Mouse (Mus musculus): Measurements from ENCODE around the gene Fblim1. TPM values are rescaled to one million over a fixed set of nuclear protein-coding genes. Genes with fewer than 3 reads are reported as not detected.

Gene Fblim1
- polyA plus RNA-seq, 1 experiment from 2014 or later = 53.9 TPM

GRCm38 (mm10) chr4:141540844-141541243 is 65.1 kb downstream of the Fblim1 start:
- ATAC-seq (replicated peaks; ENCODE audit: insufficient number of reproducible peaks, low FRiP score, low TSS enrichment) = no peak
- WGBS (ENCODE audit: insufficient replicate concordance) = 70% methylated on average over 3 of the region's 3 CpGs
- Histone ChIP-seq H3K27ac (ENCODE audit: low read depth, low read length) (no peak overlapping the region), H3K4me3 (ENCODE audit: low read depth, low read length) (no peak overlapping the region), H3K4me2 (no peak overlapping the region), H3K9me3 (replicated peaks; ENCODE audit: control insufficient read depth, low read length) (no peaks in the 10 kb centered on the region), H3K36me3 (ENCODE audit: control insufficient read depth, insufficient read depth, low read length) (no peaks in the 10 kb centered on the region), H3K27me3 (ENCODE audit: control insufficient read depth, insufficient read depth, low read length) (no peaks in the 10 kb centered on the region), H3K9ac (ENCODE audit: low read depth, low read length) (no peak overlapping the region), H3K4me1 (ENCODE audit: control insufficient read depth, insufficient read depth, low read length) (peaks cover 6% of the 10 kb centered on the region)

GRCm38 (mm10) chr4:141539213-141539767 is 66.6 kb downstream of the Fblim1 start:
- Histone ChIP-seq H3K4me3 (ENCODE audit: low read depth, low read length) (peak overlapping the region; percentile 83), H3K36me3 (ENCODE audit: control insufficient read depth, insufficient read depth, low read length) (no peaks in the 10 kb centered on the region), H3K27me3 (ENCODE audit: control insufficient read depth, insufficient read depth, low read length) (no peaks in the 10 kb centered on the region), H3K4me2 (peak overlapping the region; percentile 94), H3K9ac (ENCODE audit: low read depth, low read length) (peak overlapping the region; percentile 84), H3K4me1 (ENCODE audit: control insufficient read depth, insufficient read depth, low read length) (peaks cover 16% of the 10 kb centered on the region), H3K27ac (ENCODE audit: low read depth, low read length) (peak overlapping the region; percentile 98), H3K9me3 (replicated peaks; ENCODE audit: control insufficient read depth, low read length) (no peaks in the 10 kb centered on the region)
- ATAC-seq (replicated peaks; ENCODE audit: insufficient number of reproducible peaks, low FRiP score, low TSS enrichment) = no peak
- 44% methylated on average over 12 of the region's 12 CpGs for WGBS (ENCODE audit: insufficient replicate concordance)

- under 1% methylated on average over 67 of the region's 88 CpGs for WGBS (ENCODE audit: insufficient replicate concordance)
- ATAC-seq (replicated peaks; ENCODE audit: insufficient number of reproducible peaks, low FRiP score, low TSS enrichment) = peak; percentile 83
- peaks cover 23% of the 10 kb centered on the region for H3K4me1 ChIP-seq (ENCODE audit: control insufficient read depth, insufficient read depth, low read length)
Measured at GRCm38 (mm10) chr4:141538408-141539212, 67.3 kb downstream of the Fblim1 start, which contains the start of gene Spen. Gene Spen (minus strand): TSS chr4:141538597.

GRCm38 (mm10) chr4:141537706-141538407 is 68.0 kb downstream of the Fblim1 start:
- peak; percentile 23 for ATAC-seq (replicated peaks; ENCODE audit: insufficient number of reproducible peaks, low FRiP score, low TSS enrichment)
- under 1% methylated on average over 82 of the region's 101 CpGs for WGBS (ENCODE audit: insufficient replicate concordance)
- no peaks in the 10 kb centered on the region for H3K9me3 ChIP-seq (replicated peaks; ENCODE audit: control insufficient read depth, low read length)

More at GRCm38 (mm10) chr4:141538408-141539212, 67.3 kb downstream of the Fblim1 start, which contains the start of gene Spen:
- Histone ChIP-seq H3K36me3 (ENCODE audit: control insufficient read depth, insufficient read depth, low read length) (no peaks in the 10 kb centered on the region), H3K4me2 (peak within 1 kb of the TSS; percentile 94), H3K27ac (ENCODE audit: low read depth, low read length) (peak within 1 kb of the TSS; percentile 98), H3K27me3 (ENCODE audit: control insufficient read depth, insufficient read depth, low read length) (no peaks in the 10 kb centered on the region), H3K4me3 (ENCODE audit: low read depth, low read length) (peak within 1 kb of the TSS; percentile 83), H3K9ac (ENCODE audit: low read depth, low read length) (peak within 1 kb of the TSS; percentile 88), H3K9me3 (replicated peaks; ENCODE audit: control insufficient read depth, low read length) (no peaks in the 10 kb centered on the region)

GRCm38 (mm10) chr4:141537226-141537610 is 68.7 kb downstream of the Fblim1 start:
- Histone ChIP-seq H3K27ac (ENCODE audit: low read depth, low read length) (peak overlapping the region; percentile 98), H3K9ac (ENCODE audit: low read depth, low read length) (peak overlapping the region; percentile 88), H3K36me3 (ENCODE audit: control insufficient read depth, insufficient read depth, low read length) (no peaks in the 10 kb centered on the region), H3K27me3 (ENCODE audit: control insufficient read depth, insufficient read depth, low read length) (no peaks in the 10 kb centered on the region), H3K4me3 (ENCODE audit: low read depth, low read length) (peak overlapping the region; percentile 83), H3K9me3 (replicated peaks; ENCODE audit: control insufficient read depth, low read length) (no peaks in the 10 kb centered on the region), H3K4me2 (peak overlapping the region; percentile 94), H3K4me1 (ENCODE audit: control insufficient read depth, insufficient read depth, low read length) (peaks cover 27% of the 10 kb centered on the region)
- 0% methylated on average over 14 of the region's 14 CpGs for WGBS (ENCODE audit: insufficient replicate concordance)
- no peak for ATAC-seq (replicated peaks; ENCODE audit: insufficient number of reproducible peaks, low FRiP score, low TSS enrichment)

More at GRCm38 (mm10) chr4:141537706-141538407, 68.0 kb downstream of the Fblim1 start:
- Histone ChIP-seq H3K27ac (ENCODE audit: low read depth, low read length) (peak overlapping the region; percentile 98), H3K4me3 (ENCODE audit: low read depth, low read length) (peak overlapping the region; percentile 83), H3K4me2 (peak overlapping the region; percentile 94), H3K9ac (ENCODE audit: low read depth, low read length) (peak overlapping the region; percentile 88), H3K4me1 (ENCODE audit: control insufficient read depth, insufficient read depth, low read length) (peaks cover 27% of the 10 kb centered on the region), H3K27me3 (ENCODE audit: control insufficient read depth, insufficient read depth, low read length) (no peaks in the 10 kb centered on the region), H3K36me3 (ENCODE audit: control insufficient read depth, insufficient read depth, low read length) (no peaks in the 10 kb centered on the region)

GRCm38 (mm10) chr4:141536291-141537225 is 69.3 kb downstream of the Fblim1 start:
- Histone ChIP-seq H3K27ac (ENCODE audit: low read depth, low read length) (peak overlapping the region; percentile 98), H3K9me3 (replicated peaks; ENCODE audit: control insufficient read depth, low read length) (no peaks in the 10 kb centered on the region), H3K36me3 (ENCODE audit: control insufficient read depth, insufficient read depth, low read length) (no peaks in the 10 kb centered on the region), H3K4me2 (peak overlapping the region; percentile 94), H3K4me1 (ENCODE audit: control insufficient read depth, insufficient read depth, low read length) (peaks cover 27% of the 10 kb centered on the region), H3K27me3 (ENCODE audit: control insufficient read depth, insufficient read depth, low read length) (no peaks in the 10 kb centered on the region), H3K9ac (ENCODE audit: low read depth, low read length) (peak overlapping the region; percentile 88), H3K4me3 (ENCODE audit: low read depth, low read length) (peak overlapping the region; percentile 83)
- WGBS (ENCODE audit: insufficient replicate concordance) = under 1% methylated on average over 61 of the region's 61 CpGs
- ATAC-seq (replicated peaks; ENCODE audit: insufficient number of reproducible peaks, low FRiP score, low TSS enrichment) = 0 out of 2 replicates have a peak, but pooled peaks have one; percentile 9

- WGBS (ENCODE audit: insufficient replicate concordance) = 34% methylated on average over 9 of the region's 11 CpGs
- ATAC-seq (replicated peaks; ENCODE audit: insufficient number of reproducible peaks, low FRiP score, low TSS enrichment) = 0 out of 2 replicates have a peak, but pooled peaks have one; percentile 61
Measured at GRCm38 (mm10) chr4:141534947-141535680, 70.8 kb downstream of the Fblim1 start.

More at GRCm38 (mm10) chr4:141534947-141535680, 70.8 kb downstream of the Fblim1 start:
- H3K9me3 ChIP-seq (replicated peaks; ENCODE audit: control insufficient read depth, low read length) = no peaks in the 10 kb centered on the region
- H3K4me2 ChIP-seq = peak overlapping the region; percentile 94
- H3K4me3 ChIP-seq (ENCODE audit: low read depth, low read length) = peak overlapping the region; percentile 83
- H3K27me3 ChIP-seq (ENCODE audit: control insufficient read depth, insufficient read depth, low read length) = no peaks in the 10 kb centered on the region
- H3K27ac ChIP-seq (ENCODE audit: low read depth, low read length) = peak overlapping the region; percentile 98; the same call in 1 of the 2 replicates
- H3K4me1 ChIP-seq (ENCODE audit: control insufficient read depth, insufficient read depth, low read length) = peaks cover 32% of the 10 kb centered on the region
- no peak overlapping the region for H3K9ac ChIP-seq (ENCODE audit: low read depth, low read length)
- no peaks in the 10 kb centered on the region for H3K36me3 ChIP-seq (ENCODE audit: control insufficient read depth, insufficient read depth, low read length)
